Mouse (Mus musculus) skeletal muscle tissue, adult 2 months (tissue): ENCODE measurements around the gene Srf.

Source experiments
- DNase-seq: peaks from one replicate; pipeline ENCODE4 v3.0.0-alpha.2; 2012; ENCODE audit warnings: low read depth, low spot score

Gene Srf

GRCm38 (mm10) chr17:46556584-46556945, 590 bp upstream of the Srf start:
- DNase-seq: no peak

- no peak for DNase-seq
Observed at GRCm38 (mm10) chr17:46554977-46555672, 850 bp downstream of the Srf start.

- no peak for DNase-seq
Observed at GRCm38 (mm10) chr17:46554646-46554976, 1.4 kb downstream of the Srf start.

GRCm38 (mm10) chr17:46553926-46554325, 2.0 kb downstream of the Srf start:
- no peak for DNase-seq

- no peak for DNase-seq
Observed at GRCm38 (mm10) chr17:46553469-46553868, 2.5 kb downstream of the Srf start.

- peak; percentile 95 for DNase-seq
Observed at GRCm38 (mm10) chr17:46552841-46553423, 3.0 kb downstream of the Srf start.

- DNase-seq: no peak
Observed at GRCm38 (mm10) chr17:46552151-46552550, 3.8 kb downstream of the Srf start.

- DNase-seq: no peak
Observed at GRCm38 (mm10) chr17:46551369-46551768, 4.6 kb downstream of the Srf start.

- DNase-seq: no peak
Observed at GRCm38 (mm10) chr17:46550904-46551303, 5.1 kb downstream of the Srf start.

- no peak for DNase-seq
Observed at GRCm38 (mm10) chr17:46549642-46550041, 6.3 kb downstream of the Srf start.

- no peak for DNase-seq
Observed at GRCm38 (mm10) chr17:46549193-46549592, 6.8 kb downstream of the Srf start.

- no peak for DNase-seq
Observed at GRCm38 (mm10) chr17:46548741-46549140, 7.2 kb downstream of the Srf start.

- DNase-seq: no peak
Observed at GRCm38 (mm10) chr17:46547923-46548322, 8.1 kb downstream of the Srf start.

GRCm38 (mm10) chr17:46546995-46547394, 9.0 kb downstream of the Srf start:
- DNase-seq: no peak

- DNase-seq: no peak
Observed at GRCm38 (mm10) chr17:46546591-46546990, 9.4 kb downstream of the Srf start.

- peak; percentile 70 for DNase-seq
Observed at GRCm38 (mm10) chr17:46545813-46546564, 10.0 kb downstream of the Srf start, which contains the start of gene Cul9. TSS of gene Cul9 (minus strand) at chr17:46546388.

- DNase-seq: no peak
Observed at GRCm38 (mm10) chr17:46543661-46544060, 12.3 kb downstream of the Srf start.

GRCm38 (mm10) chr17:46525579-46526307, 30.2 kb downstream of the Srf start:
- peak; percentile 66 for DNase-seq

GRCm38 (mm10) chr17:46525065-46525464, 30.9 kb downstream of the Srf start:
- no peak for DNase-seq

- no peak for DNase-seq
Observed at GRCm38 (mm10) chr17:46521963-46522668, 33.9 kb downstream of the Srf start.

GRCm38 (mm10) chr17:46521174-46521573, 34.8 kb downstream of the Srf start:
- DNase-seq: no peak
